Mouse (Mus musculus) hindbrain, embryonic 10.5 days (tissue): ENCODE results near the gene Nrf1. TPM values are rescaled to one million over a fixed set of nuclear protein-coding genes. Genes with fewer than 3 reads are reported as not detected.

Experiments
- DNase-seq: peaks from one replicate; pipeline ENCODE4 v3.0.0-alpha.2; 2017; ENCODE audit warnings: low spot score
- H3K27ac ChIP-seq: fragments of 300-500 bp; sonication (generic); 2 replicates; pipeline ENCODE4 v1.5.1; 2016; ENCODE audit warnings: mild to moderate bottlenecking, moderate library complexity
- H3K27me3 ChIP-seq: fragments of 300-500 bp; sonication (generic); 2 replicates; pipeline ENCODE4 v1.6.1; 2016; ENCODE audit warnings: mild to moderate bottlenecking; ENCODE audit not compliant: poor library complexity, insufficient read depth, severe bottlenecking
- H3K36me3 ChIP-seq: fragments of 300-500 bp; sonication (generic); 2 replicates; pipeline ENCODE4 v1.6.1; 2016; ENCODE audit warnings: mild to moderate bottlenecking, moderate library complexity
- H3K4me1 ChIP-seq: fragments of 300-500 bp; sonication (generic); replicated peaks from 2 replicates; pipeline ENCODE4 v1.6.1; 2016; ENCODE audit warnings: mild to moderate bottlenecking
- H3K4me3 ChIP-seq: fragments of 300-500 bp; sonication (generic); 2 replicates; pipeline ENCODE4 v1.5.1; 2016; ENCODE audit warnings: mild to moderate bottlenecking, moderate library complexity
- H3K9me3 ChIP-seq: fragments of 300-500 bp; sonication (generic); 2 replicates; pipeline ENCODE4 v1.6.1; 2016; ENCODE audit warnings: mild to moderate bottlenecking, moderate library complexity
- WGBS: fragments of 180-500 bp; shearing (Covaris S2); methylation state at CpG from one replicate; pipeline ENCODE4 v1.1.7; 2016; 5-methylcytosine and 5-hydroxymethylcytosine counted together
- polyA plus RNA-seq: library from polyadenylated mRNA; unstranded; fragments of >200 nt; fragmentation: Nextera tagmentation; extraction: Ambion mirVana; gene quantifications from 2 replicates; pipeline ENCODE4 v1.2.1, GENCODE M21; 2016

The Nrf1 gene
- polyA plus RNA-seq, 1 experiment from 2014 or later: 80.6 TPM

GRCm38 (mm10) chr6:30091221-30091620 lies 43.4 kb downstream of the Nrf1 start:
- WGBS: 85% methylated on average over 4 of the region's 4 CpGs
- Histone ChIP-seq H3K9me3 (no peaks in the 10 kb centered on the region), H3K27ac (no peak overlapping the region), H3K4me1 (no peaks in the 10 kb centered on the region), H3K27me3 (no peaks in the 10 kb centered on the region), H3K36me3 (peaks cover 70% of the 10 kb centered on the region), H3K4me3 (no peak overlapping the region)
- DNase-seq: no peak

GRCm38 (mm10) chr6:30092816-30093215 lies 45.0 kb downstream of the Nrf1 start:
- peaks cover 86% of the 10 kb centered on the region for H3K36me3 ChIP-seq
- H3K9me3 ChIP-seq: no peaks in the 10 kb centered on the region

GRCm38 (mm10) chr6:30101773-30102415 lies 54.1 kb downstream of the Nrf1 start:
- Histone ChIP-seq H3K9me3 (no peaks in the 10 kb centered on the region), H3K36me3 (peaks cover 97% of the 10 kb centered on the region), H3K4me1 (no peaks in the 10 kb centered on the region), H3K27me3 (no peaks in the 10 kb centered on the region), H3K27ac (no peak overlapping the region), H3K4me3 (no peak overlapping the region)
- DNase-seq: no peak
- WGBS: 83% methylated on average over 12 of the region's 12 CpGs

More at GRCm38 (mm10) chr6:30092816-30093215, 45.0 kb downstream of the Nrf1 start:
- no peaks in the 10 kb centered on the region for H3K27me3 ChIP-seq
- 92% methylated on average over 6 of the region's 6 CpGs for WGBS
- no peak overlapping the region for H3K27ac ChIP-seq
- H3K4me1 ChIP-seq: no peaks in the 10 kb centered on the region
- no peak for DNase-seq
- H3K4me3 ChIP-seq: no peak overlapping the region

DNA sequence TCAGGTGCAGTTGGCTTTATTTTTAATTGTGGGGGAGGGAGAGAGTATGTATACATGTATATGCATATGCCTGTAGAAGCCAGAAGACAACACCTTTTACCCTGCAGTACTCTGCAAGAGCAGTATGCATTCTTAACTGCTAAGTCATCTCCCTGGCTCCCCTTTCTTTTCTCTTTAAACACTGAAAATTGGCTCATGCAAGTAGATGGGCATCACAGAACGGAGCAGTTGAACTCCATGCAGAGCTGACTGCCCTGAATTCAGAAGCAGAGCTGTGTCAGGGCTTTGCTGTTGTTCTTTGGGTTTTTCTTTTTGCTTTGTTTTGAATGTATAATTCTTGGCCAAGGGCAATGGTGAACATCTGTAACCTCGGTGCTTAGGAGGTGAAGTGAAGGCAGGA lies 58.3 kb downstream of the Nrf1 start:
- H3K27me3 ChIP-seq: no peaks in the 10 kb centered on the region
- no peaks in the 10 kb centered on the region for H3K4me1 ChIP-seq
- 91% methylated on average over 2 of the region's 2 CpGs for WGBS
- H3K36me3 ChIP-seq: peaks cover 86% of the 10 kb centered on the region
- H3K4me3 ChIP-seq: no peak overlapping the region
- no peak overlapping the region for H3K27ac ChIP-seq
- H3K9me3 ChIP-seq: no peaks in the 10 kb centered on the region
- no peak for DNase-seq

- Histone ChIP-seq H3K27me3 (no peaks in the 10 kb centered on the region), H3K9me3 (no peaks in the 10 kb centered on the region), H3K27ac (no peak overlapping the region), H3K4me3 (no peak overlapping the region), H3K36me3 (peaks cover 85% of the 10 kb centered on the region), H3K4me1 (no peaks in the 10 kb centered on the region)
- no peak for DNase-seq
- 94% methylated on average over 2 of the region's 2 CpGs for WGBS
These were observed 59.7 kb downstream of the Nrf1 start for GRCm38 (mm10) chr6:30107456-30107855.

DNA sequence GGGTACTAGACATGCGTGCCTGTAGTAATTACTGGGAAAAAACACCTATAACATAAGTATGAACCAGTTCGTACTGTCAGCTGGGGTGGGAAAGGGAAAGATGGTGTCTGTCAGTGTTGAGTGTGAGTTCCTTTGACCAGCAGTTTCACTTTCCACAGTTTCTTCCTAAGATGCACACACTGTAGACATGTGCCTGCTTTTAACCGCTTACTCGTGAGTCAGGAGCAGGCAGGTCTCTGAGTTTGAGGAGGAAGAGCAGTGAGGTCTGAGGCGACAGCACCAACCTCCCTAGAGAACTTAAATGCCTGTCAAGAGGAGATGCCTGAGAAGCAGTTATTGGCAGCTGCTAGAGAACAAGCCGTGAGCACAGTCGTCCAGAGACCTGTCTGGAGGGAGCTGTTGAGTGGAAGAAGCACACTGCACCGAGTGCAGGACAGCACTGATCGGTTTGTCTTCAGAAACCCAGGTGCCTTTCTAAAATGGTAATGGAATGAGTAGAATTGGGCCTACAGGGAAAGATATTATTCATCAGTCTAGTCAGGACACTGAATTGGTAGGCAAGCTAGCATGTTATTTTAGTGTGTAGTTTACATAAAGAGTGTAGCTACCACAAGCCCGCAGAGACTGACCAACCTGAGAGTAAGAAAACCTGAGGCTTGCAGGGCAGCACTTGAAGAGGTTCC lies 62.2 kb downstream of the Nrf1 start:
- WGBS: 95% methylated on average over 10 of the region's 10 CpGs
- Histone ChIP-seq H3K36me3 (peaks cover 87% of the 10 kb centered on the region), H3K4me3 (no peak overlapping the region), H3K27ac (no peak overlapping the region), H3K4me1 (no peaks in the 10 kb centered on the region), H3K9me3 (no peaks in the 10 kb centered on the region), H3K27me3 (no peaks in the 10 kb centered on the region)
- no peak for DNase-seq

DNA sequence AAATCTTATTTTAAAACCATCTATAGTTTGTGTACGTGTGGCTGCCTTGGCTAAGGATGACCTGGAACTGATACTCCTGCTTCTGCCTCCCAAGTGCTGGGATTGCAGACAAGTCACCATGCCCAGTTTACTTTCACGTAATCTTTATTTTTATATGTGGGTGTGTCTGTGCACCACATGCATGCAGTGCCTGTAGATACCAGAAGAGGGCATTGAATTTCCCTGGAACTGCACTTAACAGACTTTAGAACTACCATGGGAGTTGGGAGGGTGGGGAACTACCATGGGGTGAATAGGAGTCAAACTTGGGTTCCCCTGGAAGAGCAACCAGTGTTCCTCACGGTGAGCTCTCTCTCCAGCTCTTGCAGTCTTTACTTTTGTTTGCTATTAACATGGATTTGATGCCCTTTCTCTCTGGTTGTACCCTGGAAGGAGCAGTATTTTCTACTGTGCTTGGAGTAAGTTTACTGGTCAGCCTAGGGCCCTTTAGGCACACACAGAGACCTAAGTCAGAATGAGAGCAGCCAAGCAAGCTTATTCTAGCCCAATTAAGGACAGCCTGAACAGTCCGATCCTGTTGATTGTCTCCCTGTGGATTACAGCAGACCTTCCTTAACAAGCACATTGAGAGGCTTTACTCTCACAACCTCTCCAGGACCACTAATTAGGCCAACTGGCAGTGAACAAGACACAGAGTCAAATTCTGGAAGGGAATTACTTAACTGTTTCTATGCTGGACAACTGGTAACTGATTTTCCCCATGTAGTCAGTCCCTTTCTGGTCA lies 64.8 kb downstream of the Nrf1 start:
- 95% methylated on average over 4 of the region's 4 CpGs for WGBS
- no peaks in the 10 kb centered on the region for H3K4me1 ChIP-seq
- no peaks in the 10 kb centered on the region for H3K9me3 ChIP-seq
- DNase-seq: no peak
- H3K27ac ChIP-seq: no peak overlapping the region
- no peaks in the 10 kb centered on the region for H3K27me3 ChIP-seq
- H3K36me3 ChIP-seq: peaks cover 88% of the 10 kb centered on the region
- H3K4me3 ChIP-seq: no peak overlapping the region

- no peaks in the 10 kb centered on the region for H3K27me3 ChIP-seq
- no peaks in the 10 kb centered on the region for H3K4me1 ChIP-seq
- H3K27ac ChIP-seq: no peak overlapping the region
- 90% methylated on average over 2 of the region's 2 CpGs for WGBS
- no peak for DNase-seq
- H3K4me3 ChIP-seq: no peak overlapping the region
- no peaks in the 10 kb centered on the region for H3K9me3 ChIP-seq
- peaks cover 96% of the 10 kb centered on the region for H3K36me3 ChIP-seq
These were observed 66.3 kb downstream of the Nrf1 start for GRCm38 (mm10) chr6:30114101-30114500.

- peaks cover 91% of the 10 kb centered on the region for H3K36me3 ChIP-seq
- H3K27ac ChIP-seq: no peak overlapping the region
- no peaks in the 10 kb centered on the region for H3K27me3 ChIP-seq
- no peak overlapping the region for H3K4me3 ChIP-seq
- H3K4me1 ChIP-seq: no peaks in the 10 kb centered on the region
- H3K9me3 ChIP-seq: no peaks in the 10 kb centered on the region
- WGBS: 88% methylated on average over 2 of the region's 2 CpGs
- no peak for DNase-seq
These were observed 73.4 kb downstream of the Nrf1 start for GRCm38 (mm10) chr6:30121152-30121551.

GRCm38 (mm10) chr6:30121600-30121999 lies 73.8 kb downstream of the Nrf1 start:
- H3K27ac ChIP-seq: no peak overlapping the region
- WGBS: 85% methylated on average over 1 of the region's 1 CpGs
- peaks cover 91% of the 10 kb centered on the region for H3K36me3 ChIP-seq
- H3K27me3 ChIP-seq: no peaks in the 10 kb centered on the region
- H3K4me3 ChIP-seq: no peak overlapping the region
- no peaks in the 10 kb centered on the region for H3K9me3 ChIP-seq
- H3K4me1 ChIP-seq: no peaks in the 10 kb centered on the region
- DNase-seq: no peak

DNA sequence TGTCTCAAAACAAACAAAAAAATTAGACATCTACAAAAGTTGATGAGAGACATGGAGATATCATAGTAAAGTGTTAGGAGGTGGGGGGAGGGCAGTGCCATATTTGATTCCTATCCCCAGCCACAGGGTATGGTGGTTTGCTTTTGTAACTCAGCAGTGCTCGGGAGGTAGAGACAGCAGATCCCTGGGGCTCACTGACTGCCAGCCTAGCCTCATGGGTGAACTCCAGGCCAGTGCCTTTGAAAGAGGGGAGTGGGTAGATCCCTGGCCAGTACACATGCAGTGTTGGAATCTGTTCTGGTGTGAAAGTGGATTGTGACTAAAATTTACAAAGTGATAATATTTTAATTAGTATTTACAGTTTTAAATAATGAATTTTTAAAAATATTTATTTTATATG lies 75.6 kb downstream of the Nrf1 start:
- H3K9me3 ChIP-seq: no peaks in the 10 kb centered on the region
- H3K27me3 ChIP-seq: no peaks in the 10 kb centered on the region
- no peak for DNase-seq
- H3K4me3 ChIP-seq: no peak overlapping the region
- no peaks in the 10 kb centered on the region for H3K4me1 ChIP-seq
- peaks cover 91% of the 10 kb centered on the region for H3K36me3 ChIP-seq
- no peak overlapping the region for H3K27ac ChIP-seq
- WGBS: 94% methylated on average over 1 of the region's 1 CpGs

DNA sequence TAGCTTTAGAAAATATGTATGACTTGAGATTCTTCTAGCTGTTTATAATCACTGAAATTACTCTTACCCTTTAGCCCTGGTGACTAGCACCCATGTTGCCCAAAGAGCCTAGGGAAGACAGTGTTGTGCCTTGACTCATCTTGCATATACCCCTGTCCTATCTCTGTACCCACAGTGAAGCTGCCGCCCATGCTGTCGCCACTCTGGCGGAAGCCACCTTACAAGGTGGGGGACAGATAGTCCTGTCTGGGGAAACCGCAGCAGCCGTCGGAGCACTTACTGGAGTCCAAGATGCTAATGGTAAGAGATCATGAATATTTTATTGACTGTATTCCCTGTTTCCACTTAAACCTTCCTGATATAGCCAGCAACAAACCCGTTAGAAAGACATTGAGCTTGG lies 78.3 kb downstream of the Nrf1 start:
- WGBS: 94% methylated on average over 7 of the region's 7 CpGs
- Histone ChIP-seq H3K9me3 (no peaks in the 10 kb centered on the region), H3K4me1 (no peaks in the 10 kb centered on the region), H3K4me3 (no peak overlapping the region), H3K36me3 (peaks cover 83% of the 10 kb centered on the region), H3K27ac (no peak overlapping the region), H3K27me3 (no peaks in the 10 kb centered on the region)
- DNase-seq: no peak

- no peaks in the 10 kb centered on the region for H3K9me3 ChIP-seq
- no peak overlapping the region for H3K4me3 ChIP-seq
- WGBS: 90% methylated on average over 9 of the region's 9 CpGs
- no peak for DNase-seq
- H3K36me3 ChIP-seq: peaks cover 81% of the 10 kb centered on the region
- no peaks in the 10 kb centered on the region for H3K27me3 ChIP-seq
- no peak overlapping the region for H3K27ac ChIP-seq
- no peaks in the 10 kb centered on the region for H3K4me1 ChIP-seq
These were observed 79.0 kb downstream of the Nrf1 start for GRCm38 (mm10) chr6:30126766-30127165.
